Mouse (Mus musculus): ENCODE measurements around the gene Usp6nl. TPM values are rescaled to one million over a fixed set of nuclear protein-coding genes. Genes with fewer than 3 reads are reported as not detected.

The Usp6nl gene
- polyA plus RNA-seq, 1 experiment from 2014 or later, result 16.5 TPM

- H3K9me3 ChIP-seq, result no peaks in the 10 kb centered on the region
- no peak overlapping the region for H3K27ac ChIP-seq
- no peak overlapping the region for H3K9ac ChIP-seq
- 85% methylated on average over 8 of the region's 8 CpGs for WGBS
- no peak overlapping the region for H3K4me2 ChIP-seq (replicated peaks)
- H3K27me3 ChIP-seq, result no peaks in the 10 kb centered on the region
- ATAC-seq (ENCODE audit: insufficient number of reproducible peaks, insufficient read depth, low FRiP score, low TSS enrichment), result no peak
- no peaks in the 10 kb centered on the region; the same call in 1 of the 2 replicates for H3K4me1 ChIP-seq
- no peak overlapping the region for H3K4me3 ChIP-seq
- no peaks in the 10 kb centered on the region for H3K36me3 ChIP-seq
Observed at GRCm38 (mm10) chr2:6379731-6380212, 57.3 kb downstream of the Usp6nl start.

- WGBS, result 84% methylated on average over 9 of the region's 9 CpGs
Observed at GRCm38 (mm10) chr2:6380401-6380800, 57.9 kb downstream of the Usp6nl start.

GRCm38 (mm10) chr2:6384407-6385146 is 62.1 kb downstream of the Usp6nl start:
- ATAC-seq (ENCODE audit: insufficient number of reproducible peaks, insufficient read depth, low FRiP score, low TSS enrichment), result no peak
- no peak overlapping the region for H3K9ac ChIP-seq

More at GRCm38 (mm10) chr2:6380401-6380800, 57.9 kb downstream of the Usp6nl start:
- Histone ChIP-seq H3K4me2 (replicated peaks) (no peak overlapping the region), H3K9ac (no peak overlapping the region), H3K36me3 (no peaks in the 10 kb centered on the region), H3K4me1 (no peaks in the 10 kb centered on the region; the same call in 1 of the 2 replicates), H3K27ac (no peak overlapping the region), H3K9me3 (no peaks in the 10 kb centered on the region), H3K27me3 (no peaks in the 10 kb centered on the region), H3K4me3 (no peak overlapping the region)
- ATAC-seq (ENCODE audit: insufficient number of reproducible peaks, insufficient read depth, low FRiP score, low TSS enrichment), result no peak

DNA sequence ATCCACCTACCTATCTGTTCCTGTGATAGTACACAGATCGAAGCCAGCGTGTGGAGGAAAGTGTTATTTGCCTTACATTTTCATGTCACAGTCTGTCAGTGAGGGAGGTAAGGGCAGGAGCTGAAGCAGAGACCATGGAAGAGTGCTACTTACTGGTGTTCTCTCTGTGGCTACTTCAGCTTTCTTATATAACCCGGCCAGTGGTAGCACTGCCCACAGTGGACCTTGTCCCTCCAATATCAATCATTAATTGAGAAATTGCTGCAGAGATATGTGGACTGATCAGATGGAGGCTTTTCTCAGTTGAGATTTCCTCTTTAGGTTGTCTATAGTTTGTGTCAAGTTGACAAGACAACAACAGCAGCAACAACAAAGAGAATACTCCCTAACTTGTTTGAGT is 66.7 kb downstream of the Usp6nl start:
- Histone ChIP-seq H3K27ac (no peak overlapping the region), H3K9ac (no peak overlapping the region), H3K9me3 (no peaks in the 10 kb centered on the region), H3K36me3 (no peaks in the 10 kb centered on the region), H3K4me2 (replicated peaks) (no peak overlapping the region), H3K27me3 (no peaks in the 10 kb centered on the region), H3K4me3 (no peak overlapping the region), H3K4me1 (no peaks in the 10 kb centered on the region)
- 89% methylated on average over 2 of the region's 3 CpGs for WGBS
- no peak for ATAC-seq (ENCODE audit: insufficient number of reproducible peaks, insufficient read depth, low FRiP score, low TSS enrichment)

More at GRCm38 (mm10) chr2:6384407-6385146, 62.1 kb downstream of the Usp6nl start:
- H3K27ac ChIP-seq, result no peak overlapping the region
- no peaks in the 10 kb centered on the region for H3K9me3 ChIP-seq
- H3K4me1 ChIP-seq, result no peaks in the 10 kb centered on the region; the same call in 1 of the 2 replicates
- no peak overlapping the region for H3K4me3 ChIP-seq
- no peak overlapping the region for H3K4me2 ChIP-seq (replicated peaks)
- 87% methylated on average over 14 of the region's 14 CpGs for WGBS
- no peaks in the 10 kb centered on the region for H3K36me3 ChIP-seq
- no peaks in the 10 kb centered on the region for H3K27me3 ChIP-seq

- Histone ChIP-seq H3K36me3 (no peaks in the 10 kb centered on the region), H3K27ac (no peak overlapping the region), H3K9ac (no peak overlapping the region), H3K4me1 (no peaks in the 10 kb centered on the region), H3K4me3 (no peak overlapping the region), H3K27me3 (no peaks in the 10 kb centered on the region), H3K4me2 (replicated peaks) (no peak overlapping the region), H3K9me3 (no peaks in the 10 kb centered on the region)
- WGBS, result 50% methylated on average over 2 of the region's 3 CpGs
- no peak for ATAC-seq (ENCODE audit: insufficient number of reproducible peaks, insufficient read depth, low FRiP score, low TSS enrichment)
Observed at GRCm38 (mm10) chr2:6391261-6391660, 68.8 kb downstream of the Usp6nl start.

GRCm38 (mm10) chr2:6391940-6392339 is 69.5 kb downstream of the Usp6nl start:
- Histone ChIP-seq H3K27ac (no peak overlapping the region), H3K9ac (no peak overlapping the region), H3K9me3 (no peaks in the 10 kb centered on the region), H3K36me3 (no peaks in the 10 kb centered on the region), H3K27me3 (no peaks in the 10 kb centered on the region), H3K4me1 (no peaks in the 10 kb centered on the region), H3K4me2 (replicated peaks) (no peak overlapping the region), H3K4me3 (no peak overlapping the region)
- no peak for ATAC-seq (ENCODE audit: insufficient number of reproducible peaks, insufficient read depth, low FRiP score, low TSS enrichment)
- WGBS, result 90% methylated on average over 6 of the region's 6 CpGs

DNA sequence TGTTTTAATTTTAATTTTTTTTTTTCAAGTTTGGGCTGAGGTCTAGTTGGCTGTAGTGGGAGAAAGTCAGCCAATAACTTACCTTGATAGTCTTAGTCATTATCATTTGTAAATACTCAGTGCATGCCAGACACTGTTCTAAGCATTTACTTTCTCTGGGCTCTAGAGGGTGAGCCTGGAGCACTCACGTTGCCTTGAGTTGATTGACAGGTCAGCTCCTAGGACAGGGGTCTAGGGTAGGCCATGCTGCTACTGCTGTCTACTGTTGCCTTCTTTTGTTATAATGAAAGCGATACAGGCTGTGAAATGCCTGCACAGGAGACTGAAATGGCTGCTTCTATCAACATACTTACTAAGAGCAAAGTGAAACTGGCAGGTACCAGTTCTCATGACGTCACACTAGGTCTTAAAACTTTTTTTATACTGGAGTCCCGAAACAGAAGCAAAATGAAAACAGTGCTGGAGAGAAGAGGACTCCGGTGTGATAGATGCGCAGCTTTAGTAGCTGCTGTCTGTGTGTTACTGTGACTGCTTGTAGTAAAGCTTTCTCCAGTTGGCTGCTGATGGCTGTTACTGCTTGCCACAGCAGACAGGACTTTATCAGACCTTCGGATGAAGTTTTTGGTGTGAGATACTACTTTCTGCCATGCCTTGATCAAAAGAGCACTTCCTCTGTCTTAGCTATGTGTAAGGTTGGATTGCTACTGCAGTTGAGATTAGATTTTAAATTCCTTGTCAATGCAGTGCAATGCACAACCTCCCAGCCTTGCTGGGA is 73.6 kb downstream of the Usp6nl start:
- no peak overlapping the region for H3K4me2 ChIP-seq (replicated peaks)
- 72% methylated on average over 7 of the region's 7 CpGs for WGBS
- H3K9me3 ChIP-seq, result no peaks in the 10 kb centered on the region
- H3K36me3 ChIP-seq, result no peaks in the 10 kb centered on the region
- no peak for ATAC-seq (ENCODE audit: insufficient number of reproducible peaks, insufficient read depth, low FRiP score, low TSS enrichment)
- H3K9ac ChIP-seq, result no peak overlapping the region
- no peak overlapping the region for H3K27ac ChIP-seq
- no peaks in the 10 kb centered on the region for H3K27me3 ChIP-seq
- no peak overlapping the region for H3K4me3 ChIP-seq
- no peaks in the 10 kb centered on the region for H3K4me1 ChIP-seq

DNA sequence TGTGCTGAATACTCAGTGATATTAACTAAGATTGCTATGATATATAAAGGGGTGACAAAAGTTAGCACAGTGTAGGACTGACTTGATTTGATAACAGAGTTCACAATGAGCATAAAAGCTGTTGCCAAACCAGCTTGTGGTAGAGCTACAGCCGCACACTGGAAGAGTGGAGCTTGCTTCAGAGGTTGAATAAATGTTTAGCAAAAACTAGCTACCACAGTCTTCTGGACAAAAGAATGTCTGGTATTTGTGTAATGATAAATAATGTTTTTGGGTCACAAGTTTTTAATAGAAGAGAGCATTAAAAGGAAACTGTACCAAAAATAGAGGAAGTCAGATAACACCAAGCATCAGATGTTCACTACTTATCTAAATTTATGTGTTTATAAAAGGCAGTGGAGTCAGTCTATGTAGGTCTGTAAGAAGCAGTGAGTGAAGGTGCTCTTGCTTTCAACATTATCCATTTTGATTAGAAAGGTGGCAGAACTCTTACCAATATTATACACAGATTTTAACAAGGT is 74.2 kb downstream of the Usp6nl start:
- 85% methylated on average over 1 of the region's 1 CpGs for WGBS
- no peak overlapping the region for H3K9ac ChIP-seq

GRCm38 (mm10) chr2:6397166-6397565 is 74.7 kb downstream of the Usp6nl start:
- no peaks in the 10 kb centered on the region for H3K4me1 ChIP-seq
- no peaks in the 10 kb centered on the region for H3K27me3 ChIP-seq
- ATAC-seq (ENCODE audit: insufficient number of reproducible peaks, insufficient read depth, low FRiP score, low TSS enrichment), result no peak
- no peaks in the 10 kb centered on the region for H3K9me3 ChIP-seq
- no peak overlapping the region for H3K4me2 ChIP-seq (replicated peaks)
- H3K9ac ChIP-seq, result no peak overlapping the region
- no peak overlapping the region for H3K27ac ChIP-seq
- 0 out of 2 replicates have a peak, but pooled peaks cover 1% of the 10 kb centered on the region for H3K36me3 ChIP-seq
- WGBS, result 68% methylated on average over 3 of the region's 3 CpGs
- no peak overlapping the region for H3K4me3 ChIP-seq

More for the DNA sequence above, 74.2 kb downstream of the Usp6nl start:
- H3K27me3 ChIP-seq, result no peaks in the 10 kb centered on the region
- no peak for ATAC-seq (ENCODE audit: insufficient number of reproducible peaks, insufficient read depth, low FRiP score, low TSS enrichment)
- H3K36me3 ChIP-seq, result no peaks in the 10 kb centered on the region
- no peak overlapping the region for H3K27ac ChIP-seq
- H3K4me3 ChIP-seq, result no peak overlapping the region
- no peaks in the 10 kb centered on the region for H3K4me1 ChIP-seq
- no peaks in the 10 kb centered on the region for H3K9me3 ChIP-seq
- H3K4me2 ChIP-seq (replicated peaks), result no peak overlapping the region

- H3K9me3 ChIP-seq, result no peaks in the 10 kb centered on the region
- 0 out of 2 replicates have a peak, but pooled peaks cover 3% of the 10 kb centered on the region for H3K36me3 ChIP-seq
- no peak overlapping the region for H3K27ac ChIP-seq
- H3K4me2 ChIP-seq (replicated peaks), result no peak overlapping the region
- no peaks in the 10 kb centered on the region for H3K27me3 ChIP-seq
- 85% methylated on average over 6 of the region's 6 CpGs for WGBS
- no peak overlapping the region for H3K4me3 ChIP-seq
- ATAC-seq (ENCODE audit: insufficient number of reproducible peaks, insufficient read depth, low FRiP score, low TSS enrichment), result no peak
- H3K9ac ChIP-seq, result no peak overlapping the region
- peaks cover 5% of the 10 kb centered on the region; the same call in 1 of the 2 replicates for H3K4me1 ChIP-seq
Observed at GRCm38 (mm10) chr2:6398826-6399225, 76.4 kb downstream of the Usp6nl start.

GRCm38 (mm10) chr2:6401039-6401438 is 78.6 kb downstream of the Usp6nl start:
- 0 out of 2 replicates have a peak, but pooled peaks cover 3% of the 10 kb centered on the region for H3K36me3 ChIP-seq
- H3K9ac ChIP-seq, result no peak overlapping the region
- H3K4me3 ChIP-seq, result no peak overlapping the region
- H3K27ac ChIP-seq, result no peak overlapping the region
- H3K9me3 ChIP-seq, result no peaks in the 10 kb centered on the region
- 89% methylated on average over 10 of the region's 10 CpGs for WGBS
- no peak for ATAC-seq (ENCODE audit: insufficient number of reproducible peaks, insufficient read depth, low FRiP score, low TSS enrichment)
- H3K4me2 ChIP-seq (replicated peaks), result no peak overlapping the region
- H3K27me3 ChIP-seq, result no peaks in the 10 kb centered on the region
- peaks cover 11% of the 10 kb centered on the region; the same call in 1 of the 2 replicates for H3K4me1 ChIP-seq
